Mouse (Mus musculus): ENCODE results near the gene Spsb1. TPM values are rescaled to one million over a fixed set of nuclear protein-coding genes. Genes with fewer than 3 reads are reported as not detected.

Gene Spsb1
- total and polyA plus RNA-seq, 3 experiments, result 0.04 to 0.19 (median 0.07) TPM

- Histone ChIP-seq H3K4me2 (ENCODE audit: insufficient read depth, low read depth, poor library complexity, severe bottlenecking) (no peak overlapping the region), H3K9me3 (replicated peaks; ENCODE audit: low read length) (peaks cover 13% of the 10 kb centered on the region), H3K27me3 (replicated peaks) (peaks cover 67% of the 10 kb centered on the region), H3K36me3 (replicated peaks in 1 of 2; ENCODE audit: control insufficient read depth in 1 of 2, insufficient read depth in 1 of 2, low read length in 1 of 2) (no peaks in the 10 kb centered on the region), H3K79me2 (replicated peaks; ENCODE audit: control insufficient read depth, extremely low read depth, insufficient read depth, poor library complexity, severe bottlenecking) (no peaks in the 10 kb centered on the region), H3K4me3 (replicated peaks in 1 of 3; ENCODE audit: low read depth in 2 of 3, low read length in 2 of 3, poor library complexity in 1 of 3) (no peak overlapping the region), H3K4me1 (ENCODE audit: control insufficient read depth in 1 of 2, insufficient read depth in 2 of 2) (no peaks in the 10 kb centered on the region), H3K27ac (ENCODE audit: insufficient read depth, low read depth) (no peak overlapping the region), H3K9ac (ENCODE audit: insufficient read depth, low read depth) (no peak overlapping the region)
- dilution Hi-C loops (cut with MboI; ENCODE audit: extremely low pct_ligation_motif_present, extremely low pct_unique_long_range_greater_than_20kb, low sequenced_read_pairs) (no loop called here), in situ Hi-C loops (cut with MboI; ENCODE audit: low pct_ligation_motif_present, low pct_unique_long_range_greater_than_20kb, low sequenced_read_pairs) (no loop called here)
- TF ChIP-seq MXI1 (IDR thresholded peaks at IDR 0.05; ENCODE audit: low read depth, low read length) (no peak), RAD21 (IDR thresholded peaks at IDR 0.05; ENCODE audit: low read depth, low read length) (no peak), MAX (IDR thresholded peaks at IDR 0.05; ENCODE audit: low read length) (no peak), MEF2A (IDR thresholded peaks at IDR 0.05; ENCODE audit: borderline replicate concordance, low read depth, low read length) (no peak), GABPA (IDR thresholded peaks at IDR 0.05; ENCODE audit: insufficient replicate concordance, low read depth, low read length) (no peak), NELFE (IDR thresholded peaks at IDR 0.05; ENCODE audit: low read depth, low read length) (no peak), POLR2A (IDR thresholded peaks at IDR 0.05; ENCODE audit: low read depth, low read length) (no peak), MAZ (IDR thresholded peaks at IDR 0.05; ENCODE audit: low read depth, low read length) (no peak), E2F4 (IDR thresholded peaks at IDR 0.05; ENCODE audit: insufficient replicate concordance, low read depth, low read length) (no peak), JUN (IDR thresholded peaks at IDR 0.05; ENCODE audit: insufficient read depth, low read depth, low read length) (no peak), IRF4 (IDR thresholded peaks at IDR 0.05; ENCODE audit: low read depth, low read length) (no peak), POLR2AphosphoS2 (IDR thresholded peaks at IDR 0.05; ENCODE audit: low read depth, low read length) (no peak), ZC3H11A (IDR thresholded peaks at IDR 0.05; ENCODE audit: low read depth, low read length) (no peak), KAT2A (IDR thresholded peaks at IDR 0.05; ENCODE audit: insufficient replicate concordance, low read length) (no peak)
- no peak for DNase-seq (ENCODE audit: extremely low read depth)
These were observed 24.1 kb downstream of the Spsb1 start for GRCm38 (mm10) chr4:149930755-149931154.

- in situ Hi-C loops (cut with MboI; ENCODE audit: low pct_ligation_motif_present, low pct_unique_long_range_greater_than_20kb, low sequenced_read_pairs) (no loop called here), dilution Hi-C loops (cut with MboI; ENCODE audit: extremely low pct_ligation_motif_present, extremely low pct_unique_long_range_greater_than_20kb, low sequenced_read_pairs) (no loop called here)
- no peak overlapping the region for H3K4me2 ChIP-seq (ENCODE audit: insufficient read depth, low read depth, poor library complexity, severe bottlenecking)
- DNase-seq (ENCODE audit: extremely low read depth), result no peak
- no peaks in the 10 kb centered on the region for H3K36me3 ChIP-seq (replicated peaks in 1 of 2; ENCODE audit: control insufficient read depth in 1 of 2, insufficient read depth in 1 of 2, low read length in 1 of 2)
- H3K27me3 ChIP-seq (replicated peaks), result peaks cover 27% of the 10 kb centered on the region
- TF ChIP-seq ZKSCAN1 (IDR thresholded peaks at IDR 0.05; ENCODE audit: borderline replicate concordance, low read depth, low read length), result no peak
- no peak for TF ChIP-seq SIN3A (IDR thresholded peaks at IDR 0.05; ENCODE audit: low read length)
- no peak for TF ChIP-seq MAX (IDR thresholded peaks at IDR 0.05; ENCODE audit: low read length)
- no peak for TF ChIP-seq UBTF (IDR thresholded peaks at IDR 0.05; ENCODE audit: low read depth, low read length)
- no peak for TF ChIP-seq GABPA (IDR thresholded peaks at IDR 0.05; ENCODE audit: insufficient replicate concordance, low read depth, low read length)
- TF ChIP-seq ELF1 (IDR thresholded peaks at IDR 0.05; ENCODE audit: low read depth, low read length), result no peak
- no peak for TF ChIP-seq ZMIZ1 (IDR thresholded peaks at IDR 0.05; ENCODE audit: low read depth, low read length)
- TF ChIP-seq EP300 (IDR thresholded peaks at IDR 0.05; ENCODE audit: low read length), result no peak
- TF ChIP-seq PAX5 (IDR thresholded peaks at IDR 0.05; ENCODE audit: low read length), result no peak
- no peak for TF ChIP-seq CHD1 (IDR thresholded peaks at IDR 0.05; ENCODE audit: low read depth, low read length)
- TF ChIP-seq MAZ (IDR thresholded peaks at IDR 0.05; ENCODE audit: low read depth, low read length), result no peak
- no peak for TF ChIP-seq KAT2A (IDR thresholded peaks at IDR 0.05; ENCODE audit: insufficient replicate concordance, low read length)
- TF ChIP-seq CTCF (conservative IDR thresholded peaks at IDR 0.05 in 1 of 2, IDR thresholded peaks at IDR 0.05 in 1 of 2; ENCODE audit: low read depth in 2 of 2, low read length in 2 of 2), result no peak
- H3K4me1 ChIP-seq (ENCODE audit: control insufficient read depth in 1 of 2, insufficient read depth in 2 of 2), result peaks cover 0 to 4% of the 10 kb centered on the region in 2 experiments; a peak in 2 of 4 replicates
- H3K27ac ChIP-seq (ENCODE audit: insufficient read depth, low read depth), result no peak overlapping the region
- H3K9me3 ChIP-seq (replicated peaks; ENCODE audit: low read length), result peaks cover 5% of the 10 kb centered on the region
- H3K79me2 ChIP-seq (replicated peaks; ENCODE audit: control insufficient read depth, extremely low read depth, insufficient read depth, poor library complexity, severe bottlenecking), result no peaks in the 10 kb centered on the region
- H3K9ac ChIP-seq (ENCODE audit: insufficient read depth, low read depth), result no peak overlapping the region
- H3K4me3 ChIP-seq (replicated peaks in 1 of 3; ENCODE audit: low read depth in 2 of 3, low read length in 2 of 3, poor library complexity in 1 of 3), result no peak overlapping the region
These were observed 31.8 kb downstream of the Spsb1 start for GRCm38 (mm10) chr4:149923014-149923413.
